Mouse (Mus musculus) small intestine, adult 2 months (tissue): ENCODE results near the gene Cdsn.

Source experiments
- CTCF ChIP-seq: fragments of 200-500 bp; IDR thresholded peaks from 2 replicates; pipeline ENCODE4 v1.5.1; 2012; ENCODE audit warnings: low read depth, mild to moderate bottlenecking, control low read depth, inconsistent platforms, low read length, moderate library complexity, mixed read lengths; ENCODE audit not compliant: insufficient replicate concordance, insufficient read length; ENCODE audit errors: extremely low read depth
- POLR2A ChIP-seq: fragments of 200-500 bp; IDR thresholded peaks from 2 replicates; pipeline ENCODE4 v1.6.1; 2012; ENCODE audit warnings: low read depth, mild to moderate bottlenecking, control low read depth, inconsistent platforms, low read length, moderate library complexity

DNA sequence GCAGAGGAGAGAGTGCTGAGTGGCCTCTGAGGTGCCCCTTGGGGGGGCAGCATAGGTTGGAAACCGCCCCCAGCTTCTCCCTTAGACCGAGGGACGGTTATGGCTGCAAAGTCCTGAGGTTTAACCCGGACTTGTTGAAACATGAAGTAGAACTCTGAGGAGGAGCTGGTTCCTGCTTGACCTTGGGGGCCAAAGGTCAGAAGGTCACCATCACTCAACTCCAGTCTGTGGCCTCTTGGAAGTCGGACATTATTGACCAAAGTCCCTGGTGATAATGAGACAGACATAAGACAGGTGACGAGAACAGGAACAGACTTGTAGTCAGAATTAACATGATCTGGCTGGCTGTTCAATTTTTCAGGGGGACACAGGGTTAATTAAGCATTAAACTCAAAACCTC is 37.2 kb upstream of the Cdsn start:
- TF ChIP-seq POLR2A = no peak
- no peak for TF ChIP-seq CTCF
